Mouse (Mus musculus): ENCODE measurements at regions not wholly inside any gene's neighbourhood (a gene's known extent, or its start where the extent isn't known, plus 50 kb on each side); places are given as distances from the start of the nearest gene placed in this dataset.

GRCm38 (mm10) chr10:25619702-25620101 lies 83.6 kb upstream of the Smlr1 start:
- Histone ChIP-seq H3K4me2 (ENCODE audit: low read length) (no peak overlapping the region), H3K9ac (replicated peaks; ENCODE audit: low read depth, low read length) (no peak overlapping the region), H3K27ac (ENCODE audit: low read length) (no peak overlapping the region), H3K4me3 (replicated peaks; ENCODE audit: low read length) (no peak overlapping the region), H3K4me1 (replicated peaks; ENCODE audit: control insufficient read depth, insufficient read depth, low read length) (peaks cover 4% of the 10 kb centered on the region), H3K36me3 (ENCODE audit: control insufficient read depth, insufficient read depth) (no peaks in the 10 kb centered on the region), H3K9me3 (ENCODE audit: control insufficient read depth, low read length) (0 out of 2 replicates have a peak, but pooled peaks cover 3% of the 10 kb centered on the region), H3K27me3 (replicated peaks; ENCODE audit: control insufficient read depth, insufficient read depth, low read length) (no peaks in the 10 kb centered on the region)
- no peak for ATAC-seq
- 90% methylated on average over 2 of the region's 2 CpGs for WGBS

GRCm38 (mm10) chr10:25601471-25601870 lies 65.4 kb upstream of the Smlr1 start:
- WGBS: 96% methylated on average over 2 of the region's 2 CpGs

GRCm38 (mm10) chr10:25589316-25589645 lies 53.2 kb upstream of the Smlr1 start:
- Histone ChIP-seq H3K4me2 (ENCODE audit: low read length) (no peak overlapping the region), H3K9ac (replicated peaks; ENCODE audit: low read depth, low read length) (no peak overlapping the region), H3K4me3 (replicated peaks; ENCODE audit: low read length) (no peak overlapping the region), H3K4me1 (replicated peaks; ENCODE audit: control insufficient read depth, insufficient read depth, low read length) (no peaks in the 10 kb centered on the region), H3K27me3 (replicated peaks; ENCODE audit: control insufficient read depth, insufficient read depth, low read length) (no peaks in the 10 kb centered on the region), H3K9me3 (ENCODE audit: control insufficient read depth, low read length) (no peaks in the 10 kb centered on the region), H3K27ac (ENCODE audit: low read length) (no peak overlapping the region), H3K36me3 (ENCODE audit: control insufficient read depth, insufficient read depth) (no peaks in the 10 kb centered on the region)
- WGBS: 75% methylated on average over 2 of the region's 2 CpGs
- ATAC-seq: no peak

More at GRCm38 (mm10) chr10:25601471-25601870, 65.4 kb upstream of the Smlr1 start:
- no peak overlapping the region for H3K9ac ChIP-seq (replicated peaks; ENCODE audit: low read depth, low read length)
- no peaks in the 10 kb centered on the region for H3K4me1 ChIP-seq (replicated peaks; ENCODE audit: control insufficient read depth, insufficient read depth, low read length)
- H3K4me2 ChIP-seq (ENCODE audit: low read length): no peak overlapping the region
- no peak for ATAC-seq
- H3K9me3 ChIP-seq (ENCODE audit: control insufficient read depth, low read length): no peaks in the 10 kb centered on the region
- H3K27me3 ChIP-seq (replicated peaks; ENCODE audit: control insufficient read depth, insufficient read depth, low read length): no peaks in the 10 kb centered on the region
- H3K4me3 ChIP-seq (replicated peaks; ENCODE audit: low read length): no peak overlapping the region
- no peaks in the 10 kb centered on the region for H3K36me3 ChIP-seq (ENCODE audit: control insufficient read depth, insufficient read depth)
- no peak overlapping the region for H3K27ac ChIP-seq (ENCODE audit: low read length)

- Histone ChIP-seq H3K36me3 (ENCODE audit: control insufficient read depth, insufficient read depth) (no peaks in the 10 kb centered on the region), H3K27me3 (replicated peaks; ENCODE audit: control insufficient read depth, insufficient read depth, low read length) (no peaks in the 10 kb centered on the region), H3K27ac (ENCODE audit: low read length) (no peak overlapping the region), H3K4me2 (ENCODE audit: low read length) (no peak overlapping the region), H3K4me1 (replicated peaks; ENCODE audit: control insufficient read depth, insufficient read depth, low read length) (no peaks in the 10 kb centered on the region), H3K4me3 (replicated peaks; ENCODE audit: low read length) (no peak overlapping the region), H3K9me3 (ENCODE audit: control insufficient read depth, low read length) (no peaks in the 10 kb centered on the region), H3K9ac (replicated peaks; ENCODE audit: low read depth, low read length) (no peak overlapping the region)
- ATAC-seq: no peak
- WGBS: 79% methylated on average over 12 of the region's 12 CpGs
Measured at GRCm38 (mm10) chr10:25588611-25589315, 52.7 kb upstream of the Smlr1 start.
